Mouse (Mus musculus): Measurements from ENCODE around the gene Shc3. TPM values are rescaled to one million over a fixed set of nuclear protein-coding genes. Genes with fewer than 3 reads are reported as not detected.

Gene Shc3
- polyA plus RNA-seq, 1 experiment, result 0.21 TPM

Other genes starting within 250 kb of the Shc3 start
- 3.4 and 5.1 TPM in 2 replicates for gene S1pr3, start 160.8 kb downstream of the Shc3 start, polyA plus RNA-seq (2012; rRNA removed)
- gene Cks2, start 75.8 kb upstream of the Shc3 start, polyA plus RNA-seq (2012; rRNA removed), result 12.4 and 18.6 TPM in 2 replicates
- 20.9 and 26.0 TPM in 2 replicates for gene Secisbp2, start 82.3 kb upstream of the Shc3 start, polyA plus RNA-seq (2012; rRNA removed)
- gene Sema4d, start 224.3 kb upstream of the Shc3 start, polyA plus RNA-seq (2012; rRNA removed), result 6.1 and 8.1 TPM in 2 replicates